Mouse (Mus musculus) CH12.LX (cell line): ENCODE results near the gene Magi2. TPM values are rescaled to one million over a fixed set of nuclear protein-coding genes. Genes with fewer than 3 reads are reported as not detected.

Experiments used
- DNase-seq: peaks from one replicate; pipeline ENCODE4 v3.0.0-alpha.2; 2013; ENCODE audit errors: extremely low read depth
- H3K27ac ChIP-seq: 2 replicates; pipeline ENCODE4 v1.5.1; 2012; ENCODE audit warnings: low read depth, mild to moderate bottlenecking, control low read depth, moderate library complexity; ENCODE audit not compliant: insufficient read depth
- H3K27me3 ChIP-seq: replicated peaks from 2 replicates; pipeline ENCODE3; 2012; ENCODE audit warnings: inconsistent platforms
- H3K36me3 ChIP-seq, 2 experiments: replicated peaks in 1 of 2; 2 replicates each; pipeline versions ENCODE3 to v1.6.1; 2012; ENCODE audit warnings: inconsistent platforms in 1 of 2, low read length in 1 of 2, mild to moderate bottlenecking in 1 of 2, mixed read lengths in 1 of 2, moderate library complexity in 1 of 2; ENCODE audit not compliant: control insufficient read depth in 1 of 2, insufficient read depth in 1 of 2
- H3K4me1 ChIP-seq, 2 experiments: 2 replicates each; pipeline ENCODE4 v1.6.1; 2012; ENCODE audit warnings: inconsistent platforms in 1 of 2, moderate library complexity in 1 of 2; ENCODE audit not compliant: insufficient read depth in 2 of 2, control insufficient read depth in 1 of 2
- H3K4me2 ChIP-seq: 2 replicates; pipeline ENCODE4 v1.6.1; 2012; ENCODE audit warnings: low read depth, mild to moderate bottlenecking, control low read depth; ENCODE audit not compliant: poor library complexity, insufficient read depth, severe bottlenecking
- H3K4me3 ChIP-seq, 3 experiments: fragments of 150-350 bp in 1 of 3; sonication (generic) in 1 of 3; replicated peaks in 1 of 3; 2 replicates each; pipeline versions ENCODE3 to v1.5.1; 2011 to 2012; ENCODE audit warnings: low read depth in 2 of 3, low read length in 2 of 3, mild to moderate bottlenecking in 2 of 3, moderate library complexity in 2 of 3, control low read depth in 1 of 3, improper control_type of control experiment in 1 of 3, inconsistent platforms in 1 of 3, mixed read lengths in 1 of 3; ENCODE audit not compliant: poor library complexity in 1 of 3
- H3K79me2 ChIP-seq: replicated peaks from 2 replicates; pipeline ENCODE4 v1.6.1; 2012; ENCODE audit warnings: mild to moderate bottlenecking, moderate library complexity; ENCODE audit not compliant: control insufficient read depth, poor library complexity, insufficient read depth, severe bottlenecking; ENCODE audit errors: extremely low read depth
- H3K9ac ChIP-seq: 2 replicates; pipeline ENCODE4 v1.6.1; 2012; ENCODE audit warnings: low read depth, mild to moderate bottlenecking, control low read depth, moderate library complexity; ENCODE audit not compliant: insufficient read depth
- H3K9me3 ChIP-seq: replicated peaks from 2 replicates; pipeline ENCODE3; 2012; ENCODE audit warnings: low read length, inconsistent platforms, mixed read lengths
- BHLHE40 ChIP-seq: IDR thresholded peaks from 2 replicates; pipeline ENCODE4 v1.6.1; 2011; ENCODE audit warnings: mild to moderate bottlenecking, low read depth, low read length, improper control_type of control experiment
- CHD1 ChIP-seq: IDR thresholded peaks from 2 replicates; pipeline ENCODE4 v1.6.1; 2012; ENCODE audit warnings: low read depth, low read length, improper control_type of control experiment, inconsistent platforms
- E2F4 ChIP-seq: IDR thresholded peaks from 2 replicates; pipeline ENCODE4 v1.6.1; 2011; ENCODE audit warnings: low read depth, low read length, improper control_type of control experiment; ENCODE audit not compliant: insufficient replicate concordance
- EP300 ChIP-seq: IDR thresholded peaks from 2 replicates; pipeline ENCODE4 v1.6.1; 2011; ENCODE audit warnings: low read length, improper control_type of control experiment
- HCFC1 ChIP-seq: IDR thresholded peaks from 2 replicates; pipeline ENCODE4 v1.6.1; 2012; ENCODE audit warnings: low read depth, mild to moderate bottlenecking, inconsistent platforms, low read length, improper control_type of control experiment
- IRF4 ChIP-seq: IDR thresholded peaks from 2 replicates; pipeline ENCODE4 v1.6.1; 2014; ENCODE audit warnings: low read depth, mild to moderate bottlenecking, inconsistent platforms, low read length, improper control_type of control experiment
- JUN ChIP-seq: IDR thresholded peaks from 2 replicates; pipeline ENCODE4 v1.6.1; 2011; ENCODE audit warnings: low read depth, mild to moderate bottlenecking, low read length, improper control_type of control experiment, moderate library complexity; ENCODE audit not compliant: insufficient read depth
- JUND ChIP-seq: conservative IDR thresholded peaks from 2 replicates; pipeline ENCODE4 v1.6.1; 2011; ENCODE audit warnings: low read depth, low read length, improper control_type of control experiment
- MAFK ChIP-seq: IDR thresholded peaks from 2 replicates; pipeline ENCODE4 v1.6.1; 2011; ENCODE audit warnings: low read length, improper control_type of control experiment; ENCODE audit not compliant: insufficient replicate concordance
- MAX ChIP-seq: IDR thresholded peaks from 2 replicates; pipeline ENCODE4 v1.6.1; 2011; ENCODE audit warnings: low read length, improper control_type of control experiment
- MAZ ChIP-seq: IDR thresholded peaks from 2 replicates; pipeline ENCODE4 v1.6.1; 2012; ENCODE audit warnings: low read depth, mild to moderate bottlenecking, inconsistent platforms, low read length, improper control_type of control experiment, moderate library complexity
- MEF2A ChIP-seq: IDR thresholded peaks from 2 replicates; pipeline ENCODE4 v1.6.1; 2014; ENCODE audit warnings: low read depth, mild to moderate bottlenecking, inconsistent platforms, low read length, improper control_type of control experiment, borderline replicate concordance
- MYC ChIP-seq: IDR thresholded peaks from 2 replicates; pipeline ENCODE4 v1.6.1; 2011; ENCODE audit warnings: low read depth, mild to moderate bottlenecking, improper control_type of control experiment, low read length
- POLR2A ChIP-seq: IDR thresholded peaks from 2 replicates; pipeline ENCODE4 v1.6.1; 2011; ENCODE audit warnings: low read depth, mild to moderate bottlenecking, improper control_type of control experiment, low read length
- RAD21 ChIP-seq: IDR thresholded peaks from 2 replicates; pipeline ENCODE4 v1.6.1; 2011; ENCODE audit warnings: low read depth, mild to moderate bottlenecking, low read length, improper control_type of control experiment, moderate library complexity
- RCOR1 ChIP-seq: conservative IDR thresholded peaks from 2 replicates; pipeline ENCODE4 v1.6.1; 2012; ENCODE audit warnings: low read depth, mild to moderate bottlenecking, inconsistent platforms, low read length, improper control_type of control experiment
- SIN3A ChIP-seq: IDR thresholded peaks from 2 replicates; pipeline ENCODE4 v1.6.1; 2012; ENCODE audit warnings: low read length, improper control_type of control experiment, inconsistent platforms
- SMC3 ChIP-seq: IDR thresholded peaks from 2 replicates; pipeline ENCODE4 v1.6.1; 2011; ENCODE audit warnings: low read depth, low read length, improper control_type of control experiment
- TCF12 ChIP-seq: IDR thresholded peaks from 2 replicates; pipeline ENCODE4 v1.6.1; 2014; ENCODE audit warnings: low read depth, mild to moderate bottlenecking, inconsistent platforms, low read length, improper control_type of control experiment
- ZC3H11A ChIP-seq: IDR thresholded peaks from 2 replicates; pipeline ENCODE4 v1.6.1; 2012; ENCODE audit warnings: low read depth, mild to moderate bottlenecking, inconsistent platforms, low read length, improper control_type of control experiment
- ZMIZ1 ChIP-seq: IDR thresholded peaks from 2 replicates; pipeline ENCODE4 v1.6.1; 2012; ENCODE audit warnings: low read depth, mild to moderate bottlenecking, inconsistent platforms, low read length, improper control_type of control experiment
- dilution Hi-C: fragments of 300-500 bp; cut with MboI; formaldehyde crosslinking; loops from 2 replicates; pipeline ENCODE4 v1.14.3; 2020; ENCODE audit warnings: low sequenced_read_pairs; ENCODE audit not compliant: extremely low pct_unique_long_range_greater_than_20kb, extremely low pct_ligation_motif_present
- in situ Hi-C: fragments of 300-500 bp; cut with MboI; formaldehyde crosslinking; loops from 3 replicates; pipeline ENCODE4 v1.14.3; 2019; ENCODE audit warnings: low sequenced_read_pairs, low pct_ligation_motif_present, low pct_unique_long_range_greater_than_20kb, mixed read lengths
- polyA plus RNA-seq: library from polyadenylated mRNA; unstranded; fragments of >175 nt; gene quantifications from 2 replicates; pipeline ENCODE4 v1.2.1, GENCODE M21; 2012; ENCODE audit warnings: low read depth; ENCODE audit not compliant: insufficient read length
- total RNA-seq, 2 experiments: library from RNA; depleted of rRNA; stranded (reverse); fragments of 300-350 nt in 1 of 2; fragments of >200 nt in 1 of 2; gene quantifications; 2 replicates each; pipeline ENCODE4 v1.2.3; 2012 to 2014

Gene Magi2
- total and polyA plus RNA-seq, 3 experiments: 0.37 to 0.63 (median 0.42) TPM

DNA sequence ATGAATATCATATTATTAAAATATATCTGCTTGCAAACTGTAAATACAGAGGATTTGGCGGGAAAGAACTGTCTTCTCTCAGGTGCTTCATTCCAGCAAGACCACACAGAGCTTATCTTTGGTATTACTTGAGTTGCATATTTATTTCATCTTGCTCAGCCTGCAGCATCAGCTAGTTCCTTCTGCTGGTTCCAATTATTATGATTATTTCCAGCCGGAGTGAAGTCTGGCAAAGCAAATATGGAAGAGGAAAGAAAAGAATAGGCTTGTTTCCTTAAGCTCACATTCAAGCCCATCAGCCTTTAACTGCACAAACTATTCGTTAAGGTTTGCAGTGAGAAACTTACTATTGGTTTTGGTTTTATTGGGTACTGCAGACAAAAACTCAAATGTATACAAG lies 20.4 kb downstream of the Magi2 start:
- H3K36me3 ChIP-seq: no peaks in the 10 kb centered on the region
- in situ Hi-C loops: no loop called here
- H3K27ac ChIP-seq: no peak overlapping the region
- H3K4me1 ChIP-seq: peaks cover 2 to 9% of the 10 kb centered on the region in 2 experiments; a peak in 2 of 4 replicates
- no peak overlapping the region for H3K4me3 ChIP-seq
- no peak for DNase-seq
- no peak for TF ChIP-seq CHD1
- no peak for TF ChIP-seq BHLHE40
- TF ChIP-seq MAX: no peak
- no peak for TF ChIP-seq MEF2A
- TF ChIP-seq MAZ: no peak
- TF ChIP-seq JUN: no peak
- no peak for TF ChIP-seq RCOR1
- TF ChIP-seq JUND: no peak
- no peak for TF ChIP-seq MAFK
- no peak for TF ChIP-seq ZC3H11A
- no peak for TF ChIP-seq E2F4
- TF ChIP-seq ZMIZ1: no peak
- dilution Hi-C loops: no loop called here
- H3K9me3 ChIP-seq: no peaks in the 10 kb centered on the region
- no peaks in the 10 kb centered on the region for H3K27me3 ChIP-seq
- no peaks in the 10 kb centered on the region for H3K79me2 ChIP-seq
- no peak overlapping the region for H3K4me2 ChIP-seq
- H3K9ac ChIP-seq: no peak overlapping the region

DNA sequence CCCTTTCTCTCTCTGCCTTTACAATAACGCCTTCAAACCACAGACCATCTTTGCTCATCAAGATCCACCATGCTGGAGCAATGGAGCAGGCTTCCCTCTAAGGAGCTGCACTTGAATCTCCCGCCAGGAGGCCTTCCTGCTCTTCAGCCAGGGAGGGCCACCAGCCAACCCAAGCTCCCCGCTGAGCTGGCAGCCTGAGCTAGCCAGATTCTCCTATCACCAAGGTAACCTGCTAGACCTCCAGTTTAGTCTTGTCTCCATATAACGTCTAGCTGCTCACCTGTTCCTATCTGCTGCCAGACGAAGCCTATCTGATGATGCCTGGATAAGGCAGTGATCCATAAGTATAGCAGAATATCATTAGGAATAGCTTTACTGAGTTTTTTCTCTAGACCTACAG lies 36.0 kb downstream of the Magi2 start:
- TF ChIP-seq EP300 (no peak), POLR2A (no peak), BHLHE40 (no peak), RAD21 (no peak), SIN3A (no peak), IRF4 (no peak), MAZ (no peak), MYC (no peak), SMC3 (no peak), HCFC1 (no peak), JUN (no peak), MEF2A (no peak), TCF12 (no peak)
- TF ChIP-seq, all 38 proteins: peak for 0
- Histone ChIP-seq H3K4me3 (no peak overlapping the region), H3K4me2 (no peak overlapping the region), H3K27me3 (no peaks in the 10 kb centered on the region), H3K9ac (no peak overlapping the region), H3K79me2 (no peaks in the 10 kb centered on the region), H3K36me3 (no peaks in the 10 kb centered on the region), H3K4me1 (no peaks in the 10 kb centered on the region), H3K27ac (no peak overlapping the region), H3K9me3 (no peaks in the 10 kb centered on the region)
- in situ Hi-C loops (no loop called here), dilution Hi-C loops (no loop called here)
- no peak for DNase-seq
